Comparison of ENCODE assay signal across 8 mouse cellular contexts in genomic region chr12:24707954-24708823, GRCm38 (mm10). TPM values are rescaled to one million over a fixed set of nuclear protein-coding genes. Genes with fewer than 3 reads are reported as not detected.
DNase-seq lines count a peak whose midpoint lies in the region; ATAC-seq lines count a peak whose summit lies in the region.

Rrm2 (plus strand) TSS chr12:24708241.

- no peaks in the 10 kb centered on the region for H3K9me3 ChIP-seq in hindbrain, embryonic 16.5 days (ENCODE audit: control insufficient read depth, low read length)

- peaks cover 2% of the 10 kb centered on the region; the same call in 1 of the 2 replicates for H3K27me3 ChIP-seq in hindbrain, embryonic 16.5 days (replicated peaks; ENCODE audit: control insufficient read depth, insufficient read depth, low read length)

- peak within 1 kb of the TSS; percentile 86 for H3K9ac ChIP-seq in hindbrain, embryonic 16.5 days (ENCODE audit: low read depth, low read length)

- ATAC-seq in hindbrain, embryonic 16.5 days, result peak; percentile 90

- H3K4me3 ChIP-seq in hindbrain, embryonic 16.5 days (ENCODE audit: low read length), result peak within 1 kb of the TSS; percentile 86

- H3K27ac ChIP-seq in hindbrain, embryonic 16.5 days (ENCODE audit: low read depth, low read length), result peak within 1 kb of the TSS; percentile 77

- peaks cover 19% of the 10 kb centered on the region for H3K4me1 ChIP-seq in hindbrain, embryonic 16.5 days (ENCODE audit: control insufficient read depth, insufficient read depth, low read depth, low read length)

- no peaks in the 10 kb centered on the region for H3K36me3 ChIP-seq in hindbrain, embryonic 16.5 days (ENCODE audit: control insufficient read depth, insufficient read depth, low read length)

- peak within 1 kb of the TSS; percentile 94 for H3K4me2 ChIP-seq in hindbrain, embryonic 16.5 days (ENCODE audit: low read length)

- under 1% methylated on average over 81 of the region's 83 CpGs for WGBS in hindbrain, embryonic 16.5 days

- DNase-seq in WW6 (ENCODE audit: low read depth, low spot score), result peak; percentile 88
- peak; percentile 87 to 91 for DNase-seq in cerebellum, postnatal 36 days
- peak; percentile 92 for DNase-seq in gastrocnemius, adult 18-20 months (ENCODE audit: low spot score)
- peak; percentile 93 to 95 for DNase-seq in left cerebral cortex, adult 18-20 months (ENCODE audit: low spot score in 2 of 2)
- DNase-seq in lung, postnatal 4 days, result peak; percentile 96 to 97
- DNase-seq in retina, postnatal 1 day, result peak; percentile 96
- peak; percentile 99 for DNase-seq in thymus, postnatal 4 days

RNA-seq across cellular contexts. Expression of gene Rrm2, which starts in this region (rescaled TPM):
- total RNA-seq in gastrocnemius, adult 18-20 months (2021), result under 1 TPM; 0.71 to 0.87 TPM
- 54.2 and 66.2 TPM in 2 replicates for polyA plus RNA-seq in hindbrain, embryonic 16.5 days (2015; fragmentation: Nextera tagmentation; extraction: Ambion mirVana)
- 1 to 10 TPM; 1.2 to 1.4 TPM for total RNA-seq in left cerebral cortex, adult 18-20 months (2021)

Comparison
In these comparisons a context has a peak if more than half of its experiments do, and no peak if none do; other contexts are left out.
1. Peak in every context shown above with its lines: DNase-seq, ATAC-seq, H3K4me3 ChIP-seq and H3K27ac ChIP-seq.
2. Peak in DNase-seq in gastrocnemius, adult 18-20 months; RNA of the gene not detected or under 1 TPM.